Mouse (Mus musculus) hindbrain, postnatal 0 days (tissue): ENCODE measurements at regions not wholly inside any gene's neighbourhood (a gene's known extent, or its start where the extent isn't known, plus 50 kb on each side); places are given as distances from the start of the nearest gene placed in this dataset.

ENCODE experiments used
- ATAC-seq: fragments of 200-750 bp; cut with Nextera tagmentation; 2 replicates; pipeline ENCODE4 v1.8.0; 2017; ENCODE audit warnings: mild to moderate bottlenecking, moderate TSS enrichment, moderate library complexity
- DNase-seq: peaks from one replicate; pipeline ENCODE4 v3.0.0-alpha.2; 2015; ENCODE audit warnings: low spot score
- H3K27ac ChIP-seq: fragments of 300-500 bp; sonication (generic); 2 replicates; pipeline ENCODE4 v1.5.1; 2014; ENCODE audit warnings: mild to moderate bottlenecking
- H3K27me3 ChIP-seq: fragments of 300-500 bp; sonication (generic); 2 replicates; pipeline ENCODE4 v1.6.1; 2014; ENCODE audit warnings: low read length, mixed read lengths; ENCODE audit not compliant: insufficient read depth
- H3K36me3 ChIP-seq: fragments of 300-500 bp; sonication (generic); 2 replicates; pipeline ENCODE4 v1.6.1; 2014; ENCODE audit warnings: low read length, mixed read lengths; ENCODE audit not compliant: insufficient read depth
- H3K4me1 ChIP-seq: fragments of 300-500 bp; sonication (generic); 2 replicates; pipeline ENCODE4 v1.6.1; 2014; ENCODE audit warnings: antibody characterized with exemption, low read length, mixed read lengths; ENCODE audit not compliant: insufficient read depth
- H3K4me2 ChIP-seq: fragments of 300-500 bp; sonication (generic); 2 replicates; pipeline ENCODE4 v1.6.1; 2014; ENCODE audit warnings: low read depth, mild to moderate bottlenecking, low read length, moderate library complexity, mixed read lengths
- H3K4me3 ChIP-seq: fragments of 300-500 bp; sonication (generic); 2 replicates; pipeline ENCODE4 v1.5.1; 2014; ENCODE audit warnings: low read length
- H3K9ac ChIP-seq: fragments of 300-500 bp; sonication (generic); replicated peaks from 2 replicates; pipeline ENCODE4 v1.6.1; 2014; ENCODE audit warnings: mild to moderate bottlenecking, low read length, moderate library complexity, mixed read lengths
- H3K9me3 ChIP-seq: fragments of 300-500 bp; sonication (generic); 2 replicates; pipeline ENCODE4 v1.6.1; 2016; ENCODE audit warnings: low read length, mixed read lengths
- CTCF ChIP-seq: IDR thresholded peaks from 2 replicates; pipeline ENCODE4 v1.5.1; 2016; ENCODE audit warnings: antibody characterized with exemption, control low read depth, low read depth
- WGBS: fragments of 180-500 bp; shearing (Covaris S2); extraction: QIAGEN DNeasy Blood & Tissue Kit; methylation state at CpG from one replicate; pipeline ENCODE4 v1.1.7; 2014; 5-methylcytosine and 5-hydroxymethylcytosine counted together

GRCm38 (mm10) chr16:31606389-31607177 lies 56.7 kb upstream of the Dlg1 start:
- H3K4me2 ChIP-seq, result no peak overlapping the region
- ATAC-seq, result no peak
- WGBS, result 74% methylated on average over 11 of the region's 11 CpGs

GRCm38 (mm10) chr16:31608964-31609363 lies 54.3 kb upstream of the Dlg1 start:
- H3K4me3 ChIP-seq, result no peak overlapping the region
- H3K27ac ChIP-seq, result no peak overlapping the region
- no peaks in the 10 kb centered on the region for H3K27me3 ChIP-seq
- no peak for TF ChIP-seq CTCF
- no peak for ATAC-seq
- H3K4me2 ChIP-seq, result no peak overlapping the region
- no peak overlapping the region for H3K9ac ChIP-seq
- H3K9me3 ChIP-seq, result no peaks in the 10 kb centered on the region
- no peaks in the 10 kb centered on the region for H3K36me3 ChIP-seq
- no peaks in the 10 kb centered on the region for H3K4me1 ChIP-seq
- no peak for DNase-seq
- WGBS, result 83% methylated on average over 7 of the region's 7 CpGs

More at GRCm38 (mm10) chr16:31606389-31607177, 56.7 kb upstream of the Dlg1 start:
- no peak overlapping the region for H3K4me3 ChIP-seq
- no peak overlapping the region for H3K9ac ChIP-seq
- H3K36me3 ChIP-seq, result no peaks in the 10 kb centered on the region
- no peak for DNase-seq
- no peak overlapping the region for H3K27ac ChIP-seq
- no peak for TF ChIP-seq CTCF
- no peaks in the 10 kb centered on the region for H3K27me3 ChIP-seq
- no peaks in the 10 kb centered on the region for H3K9me3 ChIP-seq
- H3K4me1 ChIP-seq, result no peaks in the 10 kb centered on the region

GRCm38 (mm10) chr16:31609394-31610172 lies 53.7 kb upstream of the Dlg1 start:
- Histone ChIP-seq H3K4me3 (no peak overlapping the region), H3K27ac (no peak overlapping the region), H3K4me1 (no peaks in the 10 kb centered on the region), H3K27me3 (no peaks in the 10 kb centered on the region), H3K9me3 (no peaks in the 10 kb centered on the region), H3K9ac (no peak overlapping the region), H3K36me3 (no peaks in the 10 kb centered on the region), H3K4me2 (no peak overlapping the region)
- no peak for TF ChIP-seq CTCF
- DNase-seq, result no peak
- WGBS, result 86% methylated on average over 10 of the region's 10 CpGs
- ATAC-seq, result no peak
